In the genomic region with DNA sequence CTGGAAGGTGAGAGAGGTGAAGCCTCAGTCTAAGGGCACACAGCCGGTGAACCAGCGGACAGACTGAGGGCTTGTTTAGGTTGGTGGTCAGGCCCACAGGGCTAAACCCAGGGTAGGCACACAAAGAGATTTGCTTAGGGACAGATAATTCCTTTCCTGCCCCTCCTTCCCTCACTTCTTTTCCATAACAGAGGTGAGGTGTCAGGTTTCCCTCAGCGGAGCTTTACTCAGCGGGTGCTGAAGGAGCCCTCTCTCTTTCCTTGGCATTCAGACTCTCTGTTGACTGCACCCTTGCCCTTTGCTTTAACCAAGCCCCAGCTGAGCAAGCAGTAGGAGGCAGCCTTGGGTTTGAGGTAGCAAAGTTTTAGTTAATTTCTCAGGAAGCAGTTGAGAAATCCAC, we compare ENCODE assay signal across 28 mouse cellular contexts. TPM values are rescaled to one million over a fixed set of nuclear protein-coding genes. Genes with fewer than 3 reads are reported as not detected.
A peak's percentile ranks its signal among the peaks of the same experiment; 100 is the strongest.
DNase-seq lines count a peak whose midpoint lies in the region; ATAC-seq and TF ChIP-seq lines count a peak whose summit lies in the region.
"Had no signal": no experiment of that assay in that cellular context is flagged by ENCODE, and none has a peak within 500 bp of the region (broad histone marks: within the 10 kb centered on the region; RNA-seq: fewer than 3 reads in every experiment).

No protein-coding gene starts in this region.

- H3K4me3 ChIP-seq in lung, embryonic 16.5 days (ENCODE audit: low read length) = no peak overlapping the region
- H3K4me3 ChIP-seq in ES-Bruce4 (ENCODE audit: low read depth, low read length) = no peak overlapping the region
- no peak overlapping the region for H3K4me3 ChIP-seq in stomach, embryonic 16.5 days (replicated peaks; ENCODE audit: low read length)
- no peak overlapping the region for H3K4me3 ChIP-seq in liver, embryonic 11.5 days (ENCODE audit: low read depth, low read length)
- H3K4me3 ChIP-seq: erythroblast, embryonic 14.5 days; heart, adult 2 months; heart, embryonic 13.5 days; left cerebral cortex, adult 2 months; limb, embryonic 13.5 days; liver, embryonic 12.5 days; midbrain, embryonic 15.5 days; neural tube, embryonic 15.5 days had no signal

- no peak overlapping the region for H3K4me2 ChIP-seq in lung, embryonic 16.5 days (ENCODE audit: low read depth, low read length)
- no peak overlapping the region for H3K4me2 ChIP-seq in stomach, embryonic 16.5 days (ENCODE audit: low read depth, low read length)
- no peak overlapping the region for H3K4me2 ChIP-seq in liver, embryonic 11.5 days
- H3K4me2 ChIP-seq: heart, embryonic 13.5 days; hindbrain, embryonic 14.5 days; limb, embryonic 13.5 days; liver, embryonic 12.5 days; midbrain, embryonic 15.5 days; neural tube, embryonic 15.5 days had no signal

- DNase-seq in lung, postnatal 10 days = no peak
- peak; percentile 55 for DNase-seq in WW6 (ENCODE audit: low read depth, low spot score)
- DNase-seq in Muller cell, postnatal 12 days (ENCODE audit: inconsistent ontology term) = no peak
- DNase-seq in liver, embryonic 11.5 days (ENCODE audit: low spot score) = no peak
- DNase-seq: adrenal gland, postnatal 10 days; cerebellum, adult 8-10 months; cerebellum, postnatal 25 days; forebrain, postnatal 0 days; heart, adult 2 months; heart, postnatal 10 days; kidney, postnatal 14 days; liver, postnatal 0 days; retina, postnatal 1 day; right cerebral cortex, postnatal 14 days had no signal

- H3K27me3 ChIP-seq in lung, embryonic 16.5 days (ENCODE audit: control insufficient read depth, insufficient read depth, low read depth, low read length) = no peaks in the 10 kb centered on the region
- no peaks in the 10 kb centered on the region for H3K27me3 ChIP-seq in ES-Bruce4 (ENCODE audit: control insufficient read depth, insufficient read depth, low read length, poor library complexity, severe bottlenecking)
- no peaks in the 10 kb centered on the region for H3K27me3 ChIP-seq in stomach, embryonic 16.5 days (ENCODE audit: control insufficient read depth, insufficient read depth, low read length)
- H3K27me3 ChIP-seq in liver, embryonic 11.5 days (replicated peaks; ENCODE audit: control insufficient read depth, insufficient read depth, low read length) = no peaks in the 10 kb centered on the region
- H3K27me3 ChIP-seq: heart, embryonic 13.5 days; limb, embryonic 13.5 days; liver, embryonic 12.5 days; midbrain, embryonic 15.5 days; neural tube, embryonic 15.5 days; Patski had no signal

- 41% methylated on average over 4 of the region's 4 CpGs for WGBS in lung, embryonic 16.5 days
- WGBS in stomach, embryonic 16.5 days = 49% methylated on average over 4 of the region's 4 CpGs
- WGBS in liver, embryonic 11.5 days = 63% methylated on average over 4 of the region's 4 CpGs

- H3K27ac ChIP-seq in lung, embryonic 16.5 days (ENCODE audit: low read length) = no peak overlapping the region
- peak overlapping the region; percentile 96 for H3K27ac ChIP-seq in ES-Bruce4 (ENCODE audit: insufficient read depth, low read length)
- no peak overlapping the region for H3K27ac ChIP-seq in stomach, embryonic 16.5 days (ENCODE audit: low read length)
- H3K27ac ChIP-seq in liver, embryonic 11.5 days (ENCODE audit: low read depth, low read length) = no peak overlapping the region
- H3K27ac ChIP-seq: heart, adult 2 months; heart, embryonic 13.5 days; hindbrain, embryonic 14.5 days; left cerebral cortex, adult 2 months; limb, embryonic 13.5 days; liver, embryonic 12.5 days; midbrain, embryonic 15.5 days; neural tube, embryonic 15.5 days had no signal

- no peak for TF ChIP-seq CTCF in ES-Bruce4 (IDR thresholded peaks at IDR 0.05; ENCODE audit: low read depth, low read length)

- peak; percentile 97 for TF ChIP-seq EP300 in ES-Bruce4 (IDR thresholded peaks at IDR 0.05; ENCODE audit: insufficient read depth, low read depth, low read length)

- H3K9me3 ChIP-seq in lung, embryonic 16.5 days (ENCODE audit: control insufficient read depth, low read length) = no peaks in the 10 kb centered on the region
- peaks cover 16% of the 10 kb centered on the region for H3K9me3 ChIP-seq in ES-Bruce4 (replicated peaks; ENCODE audit: control insufficient read depth, insufficient read depth, low read length, poor library complexity, severe bottlenecking)
- H3K9me3 ChIP-seq in stomach, embryonic 16.5 days (replicated peaks; ENCODE audit: control insufficient read depth, low read length) = 0 out of 2 replicates have a peak, but pooled peaks cover 3% of the 10 kb centered on the region
- H3K9me3 ChIP-seq in liver, embryonic 11.5 days (ENCODE audit: control insufficient read depth, low read length) = peaks cover 2% of the 10 kb centered on the region; the same call in 1 of the 2 replicates
- H3K9me3 ChIP-seq: midbrain, embryonic 15.5 days; neural tube, embryonic 15.5 days had no signal

- 0 out of 2 replicates have a peak, but pooled peaks cover 2% of the 10 kb centered on the region for H3K4me1 ChIP-seq in lung, embryonic 16.5 days (replicated peaks; ENCODE audit: control insufficient read depth, insufficient read depth, low read length)
- H3K4me1 ChIP-seq in ES-Bruce4 (ENCODE audit: control insufficient read depth, insufficient read depth, low read length) = peaks cover 3% of the 10 kb centered on the region
- no peaks in the 10 kb centered on the region for H3K4me1 ChIP-seq in stomach, embryonic 16.5 days (ENCODE audit: control insufficient read depth, insufficient read depth, low read length)
- no peaks in the 10 kb centered on the region; the same call in 1 of the 2 replicates for H3K4me1 ChIP-seq in liver, embryonic 11.5 days (replicated peaks; ENCODE audit: control insufficient read depth, insufficient read depth, low read length)

- ATAC-seq in lung, embryonic 16.5 days (ENCODE audit: low read depth) = peak; percentile 51; the same call in 1 of the 2 replicates
- peak; percentile 59; the same call in 1 of the 2 replicates for ATAC-seq in stomach, embryonic 16.5 days (ENCODE audit: insufficient read depth, low FRiP score)
- ATAC-seq in liver, embryonic 11.5 days (replicated peaks; ENCODE audit: low FRiP score) = no peak
- ATAC-seq: forebrain, postnatal 0 days; intestine, postnatal 0 days; liver, embryonic 12.5 days; liver, postnatal 0 days; midbrain, embryonic 15.5 days; Patski had no signal

- no peaks in the 10 kb centered on the region for H3K36me3 ChIP-seq in lung, embryonic 16.5 days (ENCODE audit: control insufficient read depth, insufficient read depth, low read length)
- H3K36me3 ChIP-seq in ES-Bruce4 (ENCODE audit: control insufficient read depth, insufficient read depth, low read length, poor library complexity, severe bottlenecking) = no peaks in the 10 kb centered on the region
- H3K36me3 ChIP-seq in stomach, embryonic 16.5 days (ENCODE audit: control insufficient read depth, insufficient read depth, low read length) = no peaks in the 10 kb centered on the region
- no peaks in the 10 kb centered on the region for H3K36me3 ChIP-seq in liver, embryonic 11.5 days (ENCODE audit: control insufficient read depth, insufficient read depth, low read length)
- H3K36me3 ChIP-seq: G1E; heart, embryonic 13.5 days; limb, embryonic 13.5 days; liver, embryonic 12.5 days; midbrain, embryonic 15.5 days; neural tube, embryonic 15.5 days had no signal

- TF ChIP-seq POLR2A in ES-Bruce4 (IDR thresholded peaks at IDR 0.05; ENCODE audit: insufficient read depth, low read length) = no peak

- H3K9ac ChIP-seq in lung, embryonic 16.5 days (ENCODE audit: low read length) = no peak overlapping the region
- H3K9ac ChIP-seq in ES-Bruce4 (ENCODE audit: low read depth, poor library complexity, severe bottlenecking) = no peak overlapping the region
- no peak overlapping the region for H3K9ac ChIP-seq in stomach, embryonic 16.5 days (ENCODE audit: low read length)
- no peak overlapping the region for H3K9ac ChIP-seq in liver, embryonic 11.5 days (ENCODE audit: low read depth, low read length)
- H3K9ac ChIP-seq: forebrain, postnatal 0 days; heart, embryonic 13.5 days; hindbrain, embryonic 14.5 days; limb, embryonic 13.5 days; liver, embryonic 12.5 days; liver, postnatal 0 days; midbrain, embryonic 15.5 days; neural tube, embryonic 15.5 days had no signal

RNA-seq across cellular contexts. Expression of a gene that starts 41.9 kb away (rescaled TPM):
- 23.0 and 24.3 TPM in 2 replicates for polyA plus RNA-seq in lung, embryonic 16.5 days (2015; fragmentation: Nextera tagmentation; extraction: Ambion mirVana)
- 14.2 and 15.8 TPM in 2 replicates for polyA plus RNA-seq in ES-Bruce4 (2011; ENCODE audit: insufficient read depth, insufficient read length, low read depth, missing spikeins)
- polyA plus RNA-seq in stomach, embryonic 16.5 days (2015; fragmentation: Nextera tagmentation; extraction: Ambion mirVana) = 15.5 and 16.7 TPM in 2 replicates
- polyA plus RNA-seq in liver, embryonic 11.5 days (2014; fragmentation: Nextera tagmentation; extraction: Ambion mirVana) = 6.2 and 7.2 TPM in 2 replicates

RNA-seq across cellular contexts. Expression of a gene that starts 54.0 kb away (rescaled TPM):
- polyA plus RNA-seq in lung, embryonic 16.5 days (2015; fragmentation: Nextera tagmentation; extraction: Ambion mirVana) = 55.1 and 57.1 TPM in 2 replicates
- polyA plus RNA-seq in ES-Bruce4 (2011; ENCODE audit: insufficient read depth, insufficient read length, low read depth, missing spikeins) = 70.9 and 73.3 TPM in 2 replicates
- 50.3 and 51.6 TPM in 2 replicates for polyA plus RNA-seq in stomach, embryonic 16.5 days (2015; fragmentation: Nextera tagmentation; extraction: Ambion mirVana)
- 81.0 and 82.2 TPM in 2 replicates for polyA plus RNA-seq in liver, embryonic 11.5 days (2014; fragmentation: Nextera tagmentation; extraction: Ambion mirVana)
